Mouse (Mus musculus) ovary, postnatal 10 days (tissue): ENCODE data around the gene Gm3952.

Experiments
- DNase-seq: peaks from one replicate; pipeline ENCODE4 v3.0.0; 2022; ENCODE audit warnings: low spot score

Gene Gm3952

GRCm38 (mm10) chr8:128798594-128798993, at the start of gene Gm3952:
TSS of gene Gm3952 (minus strand) at chr8:128798694.
- DNase-seq, result no peak

GRCm38 (mm10) chr8:128843749-128844148, 45.3 kb upstream of the Gm3952 start:
- no peak for DNase-seq

GRCm38 (mm10) chr8:128812521-128812920, 14.0 kb upstream of the Gm3952 start:
- DNase-seq, result no peak

GRCm38 (mm10) chr8:128735692-128736091, 62.8 kb downstream of the Gm3952 start:
- DNase-seq, result no peak

GRCm38 (mm10) chr8:128734118-128734517, 64.4 kb downstream of the Gm3952 start:
- no peak for DNase-seq

GRCm38 (mm10) chr8:128732254-128732653, 66.2 kb downstream of the Gm3952 start:
- no peak for DNase-seq

- no peak for DNase-seq
Measured at GRCm38 (mm10) chr8:128727213-128727612, 71.3 kb downstream of the Gm3952 start.

GRCm38 (mm10) chr8:128724819-128725218, 73.7 kb downstream of the Gm3952 start:
- no peak for DNase-seq

GRCm38 (mm10) chr8:128716184-128716583, 82.3 kb downstream of the Gm3952 start:
- no peak for DNase-seq

GRCm38 (mm10) chr8:128709261-128709660, 89.2 kb downstream of the Gm3952 start:
- peak; percentile 42 for DNase-seq

GRCm38 (mm10) chr8:128704836-128705235, 93.7 kb downstream of the Gm3952 start:
- DNase-seq, result no peak

GRCm38 (mm10) chr8:128704376-128704775, 94.1 kb downstream of the Gm3952 start:
- DNase-seq, result no peak

- no peak for DNase-seq
Measured at GRCm38 (mm10) chr8:128697945-128698344, 100.5 kb downstream of the Gm3952 start.

- no peak for DNase-seq
Measured at GRCm38 (mm10) chr8:128696701-128697397, 101.6 kb downstream of the Gm3952 start.
